Mouse (Mus musculus): Measurements from ENCODE around the gene Glycam1.

GRCm38 (mm10) chr15:103514119-103514518 lies 50.8 kb downstream of the Glycam1 start:
- TF ChIP-seq CTCF (IDR thresholded peaks at IDR 0.05; ENCODE audit: extremely low read depth, insufficient read depth, low read length) (no peak), POLR2A (IDR thresholded peaks at IDR 0.05; ENCODE audit: extremely low read depth, insufficient read depth, low read length) (peak; percentile 95)

All from cortical plate, adult 2 months (tissue).